Mouse (Mus musculus) CH12F3 (cell line): Measurements from ENCODE around the gene Gm20388.

Source experiments
- in situ Hi-C: fragments of 300-500 bp; cut with MboI; formaldehyde crosslinking; loops from 2 replicates; pipeline ENCODE4 v1.14.3; 2020; ENCODE audit warnings: low sequenced_read_pairs

Gm20388 gene

GRCm38 (mm10) chr8:121583653-121584052, 1673.0 kb downstream of the Gm20388 start:
- in situ Hi-C loops, result loop anchor here (25.0 kb wide), 1 partner anchor 354 kb away; the partner anchor contains the start of genes Banp and Car5a

GRCm38 (mm10) chr8:121584730-121585129, 1674.1 kb downstream of the Gm20388 start:
- in situ Hi-C loops, result loop anchor here (25.0 kb wide), 1 partner anchor 353 kb away; the partner anchor contains the start of genes Banp and Car5a

- in situ Hi-C loops, result loop anchor here (25.0 kb wide), 1 partner anchor 352 kb away; the partner anchor contains the start of genes Banp and Car5a
These were observed 1674.7 kb downstream of the Gm20388 start for GRCm38 (mm10) chr8:121585159-121585825.

GRCm38 (mm10) chr8:121588750-121589149, 1678.1 kb downstream of the Gm20388 start:
- in situ Hi-C loops, result loop anchor here (25.0 kb wide), 1 partner anchor 349 kb away; the partner anchor contains the start of genes Banp and Car5a

GRCm38 (mm10) chr8:121589205-121589726, 1678.6 kb downstream of the Gm20388 start:
- in situ Hi-C loops, result loop anchor here (25.0 kb wide), 1 partner anchor 348 kb away; the partner anchor contains the start of genes Banp and Car5a

- in situ Hi-C loops, result loop anchor here (10.0 to 25.0 kb wide), 2 partner anchors 46 to 347 kb away; partner anchors contain the start of genes 1700018B08Rik, Banp and Car5a
These were observed 1679.8 kb downstream of the Gm20388 start, which contains the start of gene Map1lc3b for GRCm38 (mm10) chr8:121590203-121591177. Gene Map1lc3b (plus strand): TSS chr8:121590361.

GRCm38 (mm10) chr8:121591178-121592066, 1680.8 kb downstream of the Gm20388 start:
- in situ Hi-C loops, result loop anchor here (10.0 to 25.0 kb wide), 2 partner anchors 47 to 346 kb away; partner anchors contain the start of genes 1700018B08Rik, Banp and Car5a

GRCm38 (mm10) chr8:121593293-121593692, 1682.7 kb downstream of the Gm20388 start:
- in situ Hi-C loops, result loop anchor here (10.0 to 25.0 kb wide), 2 partner anchors 48 to 344 kb away; partner anchors contain the start of genes 1700018B08Rik, Banp and Car5a

- in situ Hi-C loops, result loop anchor here (10.0 to 25.0 kb wide), 2 partner anchors 49 to 343 kb away; partner anchors contain the start of genes 1700018B08Rik, Banp and Car5a
These were observed 1683.3 kb downstream of the Gm20388 start for GRCm38 (mm10) chr8:121593983-121594382.

GRCm38 (mm10) chr8:121597492-121597891, 1686.9 kb downstream of the Gm20388 start:
- in situ Hi-C loops, result loop anchor here (10.0 to 25.0 kb wide), 2 partner anchors 53 to 340 kb away; partner anchors contain the start of genes 1700018B08Rik, Banp and Car5a

GRCm38 (mm10) chr8:121598190-121598589, 1687.5 kb downstream of the Gm20388 start:
- in situ Hi-C loops, result loop anchor here (10.0 to 25.0 kb wide), 2 partner anchors 53 to 339 kb away; partner anchors contain the start of genes 1700018B08Rik, Banp and Car5a

- in situ Hi-C loops, result loop anchor here (10.0 to 25.0 kb wide), 2 partner anchors 54 to 338 kb away; partner anchors contain the start of genes 1700018B08Rik, Banp and Car5a
These were observed 1688.3 kb downstream of the Gm20388 start for GRCm38 (mm10) chr8:121598892-121599291.

- in situ Hi-C loops, result loop anchor here (10.0 to 25.0 kb wide), 2 partner anchors 55 to 337 kb away; partner anchors contain the start of genes 1700018B08Rik, Banp and Car5a
These were observed 1689.2 kb downstream of the Gm20388 start for GRCm38 (mm10) chr8:121599842-121600241.

GRCm38 (mm10) chr8:121602411-121602810, 1691.8 kb downstream of the Gm20388 start:
- in situ Hi-C loops, result no loop called here

GRCm38 (mm10) chr8:121602860-121603259, 1692.2 kb downstream of the Gm20388 start:
- in situ Hi-C loops, result no loop called here

GRCm38 (mm10) chr8:121603801-121604200, 1693.2 kb downstream of the Gm20388 start:
- in situ Hi-C loops, result no loop called here

- in situ Hi-C loops, result no loop called here
These were observed 1697.0 kb downstream of the Gm20388 start for GRCm38 (mm10) chr8:121607661-121608060.

- in situ Hi-C loops, result no loop called here
These were observed 1698.6 kb downstream of the Gm20388 start for GRCm38 (mm10) chr8:121609251-121609650.

- in situ Hi-C loops, result no loop called here
These were observed 1699.3 kb downstream of the Gm20388 start for GRCm38 (mm10) chr8:121609916-121610315.
